Mouse (Mus musculus) cortical plate, adult 2 months (tissue): ENCODE measurements around the gene Map3k6.

Source experiments
- CTCF ChIP-seq: fragments of 200-500 bp; IDR thresholded peaks from 2 replicates; pipeline ENCODE4 v1.5.1; 2011; ENCODE audit warnings: mild to moderate bottlenecking, control low read depth, low read length; ENCODE audit not compliant: insufficient read depth; ENCODE audit errors: extremely low read depth
- POLR2A ChIP-seq: fragments of 200-500 bp; IDR thresholded peaks from 2 replicates; pipeline ENCODE4 v1.6.1; 2011; ENCODE audit warnings: mild to moderate bottlenecking, low read length, control low read depth; ENCODE audit not compliant: insufficient read depth; ENCODE audit errors: extremely low read depth

DNA sequence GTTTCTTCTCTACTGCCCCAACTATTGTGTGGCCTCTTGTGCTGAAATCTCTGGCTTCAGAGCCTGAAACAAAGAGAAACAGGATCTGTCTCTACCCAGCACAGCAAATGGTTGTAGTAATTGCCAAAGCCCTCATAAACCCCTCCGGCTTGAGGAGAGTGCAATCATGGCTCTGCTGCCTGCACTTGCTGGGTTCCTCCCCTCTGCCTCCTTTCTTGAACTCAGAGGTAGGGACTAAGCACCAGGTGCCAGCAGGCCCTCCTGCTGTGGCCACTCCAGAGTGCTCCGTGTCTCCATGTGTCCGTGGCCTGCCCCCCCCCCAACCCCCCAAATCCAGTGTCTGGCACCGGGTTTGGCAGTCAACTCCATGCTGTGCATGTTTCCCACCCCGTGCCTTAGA, 43.3 kb upstream of the Map3k6 start:
- TF ChIP-seq CTCF (no peak), POLR2A (no peak)
